Mouse (Mus musculus): ENCODE data around the gene Ptprn2. TPM values are rescaled to one million over a fixed set of nuclear protein-coding genes. Genes with fewer than 3 reads are reported as not detected.

Gene Ptprn2
- polyA plus RNA-seq, 1 experiment from 2014 or later, result 0.25 TPM

- Histone ChIP-seq H3K9ac (replicated peaks) (no peak overlapping the region), H3K36me3 (no peaks in the 10 kb centered on the region), H3K4me1 (replicated peaks) (no peaks in the 10 kb centered on the region), H3K27me3 (no peaks in the 10 kb centered on the region), H3K27ac (no peak overlapping the region), H3K4me3 (replicated peaks) (no peak overlapping the region), H3K9me3 (no peaks in the 10 kb centered on the region), H3K4me2 (no peak overlapping the region)
- ATAC-seq (ENCODE audit: insufficient number of reproducible peaks, insufficient read depth, low FRiP score, low TSS enrichment, low read depth), result no peak
These were observed 30.3 kb downstream of the Ptprn2 start for GRCm38 (mm10) chr12:116515824-116516223.

GRCm38 (mm10) chr12:116528861-116529260 lies 43.3 kb downstream of the Ptprn2 start:
- no peaks in the 10 kb centered on the region for H3K4me1 ChIP-seq (replicated peaks)

GRCm38 (mm10) chr12:116533281-116533680 lies 47.8 kb downstream of the Ptprn2 start:
- Histone ChIP-seq H3K27ac (no peak overlapping the region), H3K4me1 (replicated peaks) (no peaks in the 10 kb centered on the region), H3K4me2 (no peak overlapping the region), H3K9me3 (no peaks in the 10 kb centered on the region), H3K9ac (replicated peaks) (no peak overlapping the region), H3K36me3 (no peaks in the 10 kb centered on the region), H3K4me3 (replicated peaks) (no peak overlapping the region), H3K27me3 (no peaks in the 10 kb centered on the region)
- no peak for ATAC-seq (ENCODE audit: insufficient number of reproducible peaks, insufficient read depth, low FRiP score, low TSS enrichment, low read depth)

More at GRCm38 (mm10) chr12:116528861-116529260, 43.3 kb downstream of the Ptprn2 start:
- Histone ChIP-seq H3K9me3 (no peaks in the 10 kb centered on the region), H3K36me3 (no peaks in the 10 kb centered on the region), H3K4me3 (replicated peaks) (no peak overlapping the region), H3K9ac (replicated peaks) (no peak overlapping the region), H3K27ac (no peak overlapping the region), H3K4me2 (no peak overlapping the region), H3K27me3 (no peaks in the 10 kb centered on the region)
- no peak for ATAC-seq (ENCODE audit: insufficient number of reproducible peaks, insufficient read depth, low FRiP score, low TSS enrichment, low read depth)
- 83% methylated on average over 4 of the region's 4 CpGs for WGBS

GRCm38 (mm10) chr12:116539305-116539704 lies 53.8 kb downstream of the Ptprn2 start:
- WGBS, result 79% methylated on average over 1 of the region's 1 CpGs
- no peak overlapping the region for H3K27ac ChIP-seq
- no peaks in the 10 kb centered on the region for H3K36me3 ChIP-seq
- no peak overlapping the region for H3K9ac ChIP-seq (replicated peaks)
- ATAC-seq (ENCODE audit: insufficient number of reproducible peaks, insufficient read depth, low FRiP score, low TSS enrichment, low read depth), result no peak
- no peaks in the 10 kb centered on the region for H3K9me3 ChIP-seq
- no peak overlapping the region for H3K4me2 ChIP-seq
- H3K27me3 ChIP-seq, result no peaks in the 10 kb centered on the region
- no peaks in the 10 kb centered on the region for H3K4me1 ChIP-seq (replicated peaks)
- H3K4me3 ChIP-seq (replicated peaks), result no peak overlapping the region

GRCm38 (mm10) chr12:116540608-116541007 lies 55.1 kb downstream of the Ptprn2 start:
- H3K4me2 ChIP-seq, result no peak overlapping the region
- H3K4me3 ChIP-seq (replicated peaks), result no peak overlapping the region
- no peaks in the 10 kb centered on the region for H3K27me3 ChIP-seq
- WGBS, result 91% methylated on average over 1 of the region's 1 CpGs
- no peak overlapping the region for H3K9ac ChIP-seq (replicated peaks)
- H3K27ac ChIP-seq, result no peak overlapping the region
- no peaks in the 10 kb centered on the region for H3K4me1 ChIP-seq (replicated peaks)
- ATAC-seq (ENCODE audit: insufficient number of reproducible peaks, insufficient read depth, low FRiP score, low TSS enrichment, low read depth), result no peak
- no peaks in the 10 kb centered on the region for H3K36me3 ChIP-seq
- H3K9me3 ChIP-seq, result no peaks in the 10 kb centered on the region

- 87% methylated on average over 1 of the region's 1 CpGs for whole genome bisulfite sequencing
- H3K9me3 ChIP-seq, result no peaks in the 10 kb centered on the region
- H3K27ac ChIP-seq, result no peak overlapping the region
- H3K36me3 ChIP-seq, result no peaks in the 10 kb centered on the region
- no peak overlapping the region for H3K4me2 ChIP-seq
- no peak overlapping the region for H3K9ac ChIP-seq (replicated peaks)
- H3K4me3 ChIP-seq (replicated peaks), result no peak overlapping the region
- no peak for ATAC-seq (ENCODE audit: insufficient number of reproducible peaks, insufficient read depth, low FRiP score, low TSS enrichment, low read depth)
- H3K4me1 ChIP-seq (replicated peaks), result no peaks in the 10 kb centered on the region
- H3K27me3 ChIP-seq, result no peaks in the 10 kb centered on the region
These were observed 64.5 kb downstream of the Ptprn2 start for GRCm38 (mm10) chr12:116550031-116550430.

GRCm38 (mm10) chr12:116551516-116551915 lies 66.0 kb downstream of the Ptprn2 start:
- Histone ChIP-seq H3K27me3 (no peaks in the 10 kb centered on the region), H3K9me3 (no peaks in the 10 kb centered on the region), H3K4me1 (replicated peaks) (no peaks in the 10 kb centered on the region), H3K9ac (replicated peaks) (no peak overlapping the region), H3K4me2 (no peak overlapping the region), H3K27ac (no peak overlapping the region), H3K36me3 (no peaks in the 10 kb centered on the region), H3K4me3 (replicated peaks) (no peak overlapping the region)
- ATAC-seq (ENCODE audit: insufficient number of reproducible peaks, insufficient read depth, low FRiP score, low TSS enrichment, low read depth), result no peak
- 73% methylated on average over 7 of the region's 7 CpGs for WGBS

- no peaks in the 10 kb centered on the region for H3K27me3 ChIP-seq
- 84% methylated on average over 2 of the region's 2 CpGs for WGBS
- no peak overlapping the region for H3K4me2 ChIP-seq
- no peaks in the 10 kb centered on the region for H3K4me1 ChIP-seq (replicated peaks)
- H3K9ac ChIP-seq (replicated peaks), result no peak overlapping the region
- no peak overlapping the region for H3K27ac ChIP-seq
- no peaks in the 10 kb centered on the region for H3K9me3 ChIP-seq
- no peak for ATAC-seq (ENCODE audit: insufficient number of reproducible peaks, insufficient read depth, low FRiP score, low TSS enrichment, low read depth)
- no peak overlapping the region for H3K4me3 ChIP-seq (replicated peaks)
- H3K36me3 ChIP-seq, result no peaks in the 10 kb centered on the region
These were observed 66.8 kb downstream of the Ptprn2 start for GRCm38 (mm10) chr12:116552306-116552705.

- no peak for ATAC-seq (ENCODE audit: insufficient number of reproducible peaks, insufficient read depth, low FRiP score, low TSS enrichment, low read depth)
- Histone ChIP-seq H3K4me2 (no peak overlapping the region), H3K27me3 (no peaks in the 10 kb centered on the region), H3K9ac (replicated peaks) (no peak overlapping the region), H3K4me1 (replicated peaks) (no peaks in the 10 kb centered on the region), H3K9me3 (no peaks in the 10 kb centered on the region), H3K4me3 (replicated peaks) (no peak overlapping the region), H3K27ac (no peak overlapping the region), H3K36me3 (no peaks in the 10 kb centered on the region)
These were observed 67.8 kb downstream of the Ptprn2 start for GRCm38 (mm10) chr12:116553361-116553760.

- H3K9me3 ChIP-seq, result no peaks in the 10 kb centered on the region
These were observed 70.4 kb downstream of the Ptprn2 start for GRCm38 (mm10) chr12:116555964-116556363.

GRCm38 (mm10) chr12:116564441-116564840 lies 78.9 kb downstream of the Ptprn2 start:
- no peak for ATAC-seq (ENCODE audit: insufficient number of reproducible peaks, insufficient read depth, low FRiP score, low TSS enrichment, low read depth)

More at GRCm38 (mm10) chr12:116555964-116556363, 70.4 kb downstream of the Ptprn2 start:
- Histone ChIP-seq H3K36me3 (no peaks in the 10 kb centered on the region), H3K27me3 (no peaks in the 10 kb centered on the region), H3K4me1 (replicated peaks) (no peaks in the 10 kb centered on the region), H3K9ac (replicated peaks) (no peak overlapping the region), H3K27ac (no peak overlapping the region), H3K4me3 (replicated peaks) (no peak overlapping the region), H3K4me2 (no peak overlapping the region)
- 82% methylated on average over 4 of the region's 4 CpGs for WGBS
- no peak for ATAC-seq (ENCODE audit: insufficient number of reproducible peaks, insufficient read depth, low FRiP score, low TSS enrichment, low read depth)

GRCm38 (mm10) chr12:116566672-116567071 lies 81.2 kb downstream of the Ptprn2 start:
- H3K36me3 ChIP-seq, result no peaks in the 10 kb centered on the region
- ATAC-seq (ENCODE audit: insufficient number of reproducible peaks, insufficient read depth, low FRiP score, low TSS enrichment, low read depth), result no peak
- no peak overlapping the region for H3K9ac ChIP-seq (replicated peaks)
- H3K9me3 ChIP-seq, result no peaks in the 10 kb centered on the region
- no peaks in the 10 kb centered on the region for H3K27me3 ChIP-seq
- no peaks in the 10 kb centered on the region for H3K4me1 ChIP-seq (replicated peaks)
- no peak overlapping the region for H3K27ac ChIP-seq
- 79% methylated on average over 1 of the region's 1 CpGs for WGBS
- no peak overlapping the region for H3K4me3 ChIP-seq (replicated peaks)
- no peak overlapping the region for H3K4me2 ChIP-seq

More at GRCm38 (mm10) chr12:116564441-116564840, 78.9 kb downstream of the Ptprn2 start:
- Histone ChIP-seq H3K36me3 (no peaks in the 10 kb centered on the region), H3K4me3 (replicated peaks) (no peak overlapping the region), H3K9me3 (no peaks in the 10 kb centered on the region), H3K27me3 (no peaks in the 10 kb centered on the region), H3K27ac (no peak overlapping the region), H3K4me1 (replicated peaks) (no peaks in the 10 kb centered on the region), H3K4me2 (no peak overlapping the region), H3K9ac (replicated peaks) (no peak overlapping the region)
- 48% methylated on average over 8 of the region's 8 CpGs for WGBS

Measured in limb, embryonic 12.5 days (tissue).